Mouse (Mus musculus): ENCODE measurements around the gene Exosc2. TPM values are rescaled to one million over a fixed set of nuclear protein-coding genes. Genes with fewer than 3 reads are reported as not detected.

Exosc2 gene
- polyA plus RNA-seq, 1 experiment, result 63.4 TPM

GRCm38 (mm10) chr2:31640609-31641507 lies 29.7 kb upstream of the Exosc2 start:
- H3K4me3 ChIP-seq (ENCODE audit: insufficient read depth, poor library complexity, severe bottlenecking), result no peak overlapping the region
- H3K36me3 ChIP-seq (ENCODE audit: control insufficient read depth, insufficient read depth), result no peaks in the 10 kb centered on the region
- no peaks in the 10 kb centered on the region for H3K79me3 ChIP-seq (ENCODE audit: low read depth)
- no peaks in the 10 kb centered on the region for H3K79me2 ChIP-seq (ENCODE audit: control insufficient read depth, insufficient read depth)
- no peak overlapping the region for H3ac ChIP-seq (ENCODE audit: control insufficient read depth, insufficient read length, low read depth)
- TF ChIP-seq USF1 (IDR thresholded peaks at IDR 0.05; ENCODE audit: low read depth), result no peak
- TF ChIP-seq CTCF (IDR thresholded peaks at IDR 0.05; ENCODE audit: control insufficient read depth, insufficient read depth, insufficient read length), result no peak
- no peak for TF ChIP-seq CEBPB (IDR thresholded peaks at IDR 0.05; ENCODE audit: low read depth)
- TF ChIP-seq MAX (IDR thresholded peaks at IDR 0.05), result no peak
- no peak for TF ChIP-seq FOSL1 (IDR thresholded peaks at IDR 0.05; ENCODE audit: insufficient read depth, low read length, poor library complexity, severe bottlenecking)
- no peak for TF ChIP-seq MYOD1 (IDR thresholded peaks at IDR 0.05; ENCODE audit: control insufficient read depth, insufficient read length, low read depth)
- no peak for TF ChIP-seq MYOG (IDR thresholded peaks at IDR 0.05; ENCODE audit: control insufficient read depth, extremely low read depth, insufficient read length)
- peaks cover 82% of the 10 kb centered on the region for H3K27me3 ChIP-seq (ENCODE audit: control insufficient read depth, insufficient read depth, insufficient read length)

DNA sequence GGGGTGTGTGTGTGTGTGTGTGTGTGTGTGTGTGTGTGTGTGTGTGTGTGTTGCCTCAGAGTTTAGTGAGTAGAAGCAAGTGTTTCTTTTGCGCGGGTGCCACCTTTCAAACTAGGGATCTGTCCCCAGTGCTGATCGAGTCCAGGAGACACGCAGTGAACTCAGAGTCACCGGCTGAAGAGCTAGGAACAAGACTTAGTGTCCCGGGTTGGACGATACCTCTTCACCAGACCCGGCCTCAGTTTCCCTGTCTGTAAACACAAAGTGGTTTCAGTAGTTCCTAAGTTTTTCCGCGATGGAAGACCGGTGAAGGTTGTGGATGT lies 29.0 kb upstream of the Exosc2 start:
- H3K79me2 ChIP-seq (ENCODE audit: control insufficient read depth, insufficient read depth), result no peaks in the 10 kb centered on the region
- no peak overlapping the region for H3K4me3 ChIP-seq (ENCODE audit: insufficient read depth, poor library complexity, severe bottlenecking)
- H3ac ChIP-seq (ENCODE audit: control insufficient read depth, insufficient read length, low read depth), result no peak overlapping the region
- no peaks in the 10 kb centered on the region for H3K79me3 ChIP-seq (ENCODE audit: low read depth)
- H3K27me3 ChIP-seq (ENCODE audit: control insufficient read depth, insufficient read depth, insufficient read length), result peaks cover 82% of the 10 kb centered on the region
- no peaks in the 10 kb centered on the region for H3K36me3 ChIP-seq (ENCODE audit: control insufficient read depth, insufficient read depth)
- no peak for TF ChIP-seq MYOG (IDR thresholded peaks at IDR 0.05; ENCODE audit: control insufficient read depth, extremely low read depth, insufficient read length)
- no peak for TF ChIP-seq CTCF (IDR thresholded peaks at IDR 0.05; ENCODE audit: control insufficient read depth, insufficient read depth, insufficient read length)
- no peak for TF ChIP-seq CEBPB (IDR thresholded peaks at IDR 0.05; ENCODE audit: low read depth)
- no peak for TF ChIP-seq USF1 (IDR thresholded peaks at IDR 0.05; ENCODE audit: low read depth)
- TF ChIP-seq MAX (IDR thresholded peaks at IDR 0.05), result no peak
- no peak for TF ChIP-seq FOSL1 (IDR thresholded peaks at IDR 0.05; ENCODE audit: insufficient read depth, low read length, poor library complexity, severe bottlenecking)
- no peak for TF ChIP-seq MYOD1 (IDR thresholded peaks at IDR 0.05; ENCODE audit: control insufficient read depth, insufficient read length, low read depth)

DNA sequence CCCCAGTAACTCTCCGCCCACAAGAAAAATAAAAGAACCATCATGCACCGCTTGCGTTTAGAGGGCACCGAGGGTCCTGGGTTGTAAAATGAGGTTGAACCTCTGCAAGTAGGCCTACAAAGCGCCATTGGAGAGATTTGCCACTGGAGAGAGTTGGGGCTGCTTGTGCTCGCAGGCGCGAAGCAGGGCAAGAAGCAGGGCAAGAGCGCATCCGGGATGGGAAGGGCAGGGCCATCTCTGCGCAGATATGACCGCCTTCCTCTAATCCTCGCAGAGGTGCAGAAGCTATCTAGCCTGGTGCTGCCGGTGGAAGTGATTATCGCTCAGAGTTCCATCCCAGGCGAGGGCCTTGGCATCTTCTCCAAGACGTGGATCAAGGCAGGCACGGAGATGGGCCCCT lies 28.6 kb upstream of the Exosc2 start:
- H3K4me3 ChIP-seq (ENCODE audit: insufficient read depth, poor library complexity, severe bottlenecking), result no peak overlapping the region
- H3K79me3 ChIP-seq (ENCODE audit: low read depth), result no peaks in the 10 kb centered on the region
- peaks cover 82% of the 10 kb centered on the region for H3K27me3 ChIP-seq (ENCODE audit: control insufficient read depth, insufficient read depth, insufficient read length)
- no peak overlapping the region for H3ac ChIP-seq (ENCODE audit: control insufficient read depth, insufficient read length, low read depth)
- TF ChIP-seq MYOG (IDR thresholded peaks at IDR 0.05; ENCODE audit: control insufficient read depth, extremely low read depth, insufficient read length), result no peak
- no peak for TF ChIP-seq CTCF (IDR thresholded peaks at IDR 0.05; ENCODE audit: control insufficient read depth, insufficient read depth, insufficient read length)
- no peak for TF ChIP-seq CEBPB (IDR thresholded peaks at IDR 0.05; ENCODE audit: low read depth)
- no peak for TF ChIP-seq USF1 (IDR thresholded peaks at IDR 0.05; ENCODE audit: low read depth)
- no peak for TF ChIP-seq MAX (IDR thresholded peaks at IDR 0.05)
- no peak for TF ChIP-seq MYOD1 (IDR thresholded peaks at IDR 0.05; ENCODE audit: control insufficient read depth, insufficient read length, low read depth)
- TF ChIP-seq FOSL1 (IDR thresholded peaks at IDR 0.05; ENCODE audit: insufficient read depth, low read length, poor library complexity, severe bottlenecking), result no peak
- H3K79me2 ChIP-seq (ENCODE audit: control insufficient read depth, insufficient read depth), result no peaks in the 10 kb centered on the region
- no peaks in the 10 kb centered on the region for H3K36me3 ChIP-seq (ENCODE audit: control insufficient read depth, insufficient read depth)

DNA sequence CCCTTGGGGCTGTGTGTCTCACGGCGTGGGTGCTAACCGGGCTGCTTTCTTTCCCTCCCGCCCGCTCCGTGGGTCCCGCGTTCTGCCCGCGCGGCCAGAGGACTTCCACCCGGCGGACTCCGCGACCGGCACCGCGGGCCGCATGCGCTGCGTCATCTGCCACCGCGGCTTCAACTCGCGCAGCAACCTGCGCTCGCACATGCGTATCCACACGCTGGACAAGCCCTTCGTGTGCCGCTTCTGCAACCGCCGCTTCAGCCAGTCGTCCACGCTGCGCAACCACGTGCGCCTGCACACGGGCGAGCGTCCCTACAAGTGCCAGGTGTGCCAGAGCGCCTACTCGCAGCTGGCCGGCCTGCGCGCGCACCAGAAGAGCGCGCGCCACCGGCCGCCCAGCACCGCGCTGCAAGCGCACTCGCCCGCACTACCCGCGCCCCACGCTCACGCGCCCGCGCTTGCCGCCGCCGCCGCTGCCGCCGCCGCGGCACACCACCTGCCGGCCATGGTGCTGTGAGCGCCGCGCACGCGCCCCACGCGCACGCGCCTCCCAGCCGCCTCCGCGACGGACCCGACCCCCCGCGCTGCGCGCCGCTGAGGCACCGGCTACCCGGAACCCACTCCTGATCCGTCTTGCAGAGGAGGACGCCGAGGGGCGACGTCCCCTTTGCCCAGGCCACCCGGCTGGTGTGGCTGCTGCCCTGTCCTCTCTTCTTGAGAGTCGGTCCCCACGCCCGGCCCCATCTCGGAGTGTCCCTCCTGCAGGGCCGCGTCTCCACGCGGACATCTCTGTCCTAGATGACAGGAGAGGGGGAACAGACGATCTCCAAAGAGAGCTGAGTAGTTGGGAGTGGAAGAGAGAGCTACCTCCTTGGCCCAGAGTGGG lies 16.3 kb upstream of the Exosc2 start:
- H3K4me3 ChIP-seq (ENCODE audit: insufficient read depth, poor library complexity, severe bottlenecking), result no peak overlapping the region
- H3K36me3 ChIP-seq (ENCODE audit: control insufficient read depth, insufficient read depth), result no peaks in the 10 kb centered on the region
- H3K79me2 ChIP-seq (ENCODE audit: control insufficient read depth, insufficient read depth), result no peaks in the 10 kb centered on the region
- no peak for TF ChIP-seq FOSL1 (IDR thresholded peaks at IDR 0.05; ENCODE audit: insufficient read depth, low read length, poor library complexity, severe bottlenecking)
- TF ChIP-seq MYOG (IDR thresholded peaks at IDR 0.05; ENCODE audit: control insufficient read depth, extremely low read depth, insufficient read length), result no peak
- no peak for TF ChIP-seq USF1 (IDR thresholded peaks at IDR 0.05; ENCODE audit: low read depth)
- TF ChIP-seq MYOD1 (IDR thresholded peaks at IDR 0.05; ENCODE audit: control insufficient read depth, insufficient read length, low read depth), result no peak
- TF ChIP-seq CTCF (IDR thresholded peaks at IDR 0.05; ENCODE audit: control insufficient read depth, insufficient read depth, insufficient read length), result no peak
- TF ChIP-seq CEBPB (IDR thresholded peaks at IDR 0.05; ENCODE audit: low read depth), result no peak
- TF ChIP-seq MAX (IDR thresholded peaks at IDR 0.05), result no peak
- peaks cover 71% of the 10 kb centered on the region for H3K27me3 ChIP-seq (ENCODE audit: control insufficient read depth, insufficient read depth, insufficient read length)
- H3ac ChIP-seq (ENCODE audit: control insufficient read depth, insufficient read length, low read depth), result no peak overlapping the region
- no peaks in the 10 kb centered on the region for H3K79me3 ChIP-seq (ENCODE audit: low read depth)

DNA sequence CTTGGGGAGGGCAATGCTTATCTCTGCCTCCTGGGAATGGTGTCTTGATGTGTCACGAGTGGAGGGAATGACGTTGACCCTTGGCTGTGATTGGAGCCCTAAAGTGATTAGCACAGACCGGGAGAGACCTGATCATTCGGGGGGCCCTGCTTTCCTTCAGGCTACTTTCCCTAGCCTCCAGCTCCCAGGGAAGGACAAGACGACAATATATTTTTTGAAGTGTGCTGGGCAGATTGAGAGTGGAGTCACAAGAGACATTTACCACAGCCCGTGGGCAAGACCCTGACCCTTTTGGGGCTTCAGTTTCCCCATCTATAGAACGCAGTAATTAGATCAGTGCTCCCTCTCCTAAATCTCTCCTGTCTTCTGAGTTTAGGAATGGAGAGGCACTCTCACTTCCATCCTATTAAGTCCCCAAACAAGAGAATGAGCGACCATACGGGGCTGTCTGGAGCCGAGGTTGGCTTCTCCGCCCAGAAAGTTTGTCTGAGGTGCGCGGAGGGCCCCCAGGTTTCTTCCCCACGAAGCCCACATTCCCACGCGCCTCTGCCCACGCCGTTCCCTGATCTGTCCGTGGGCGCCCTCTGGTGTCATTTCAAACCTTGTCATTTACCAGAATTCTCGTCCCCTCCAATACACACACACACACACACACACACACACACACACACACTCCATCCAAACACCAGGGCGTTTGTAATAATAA lies 15.5 kb upstream of the Exosc2 start:
- Histone ChIP-seq H3K79me2 (ENCODE audit: control insufficient read depth, insufficient read depth) (no peaks in the 10 kb centered on the region), H3K79me3 (ENCODE audit: low read depth) (no peaks in the 10 kb centered on the region), H3K27me3 (ENCODE audit: control insufficient read depth, insufficient read depth, insufficient read length) (peaks cover 63% of the 10 kb centered on the region), H3ac (ENCODE audit: control insufficient read depth, insufficient read length, low read depth) (no peak overlapping the region), H3K36me3 (ENCODE audit: control insufficient read depth, insufficient read depth) (no peaks in the 10 kb centered on the region), H3K4me3 (ENCODE audit: insufficient read depth, poor library complexity, severe bottlenecking) (no peak overlapping the region)
- TF ChIP-seq MYOD1 (IDR thresholded peaks at IDR 0.05; ENCODE audit: control insufficient read depth, insufficient read length, low read depth) (no peak), CTCF (IDR thresholded peaks at IDR 0.05; ENCODE audit: control insufficient read depth, insufficient read depth, insufficient read length) (peak; percentile 15), CEBPB (IDR thresholded peaks at IDR 0.05; ENCODE audit: low read depth) (no peak)

Measured in C2C12 (cell line).